Mouse (Mus musculus) heart, embryonic 16.5 days (tissue): Measurements from ENCODE around the gene Arnt2. TPM values are rescaled to one million over a fixed set of nuclear protein-coding genes. Genes with fewer than 3 reads are reported as not detected.

Experiments used
- ATAC-seq: fragments of 200-750 bp; cut with Nextera tagmentation; replicated peaks from 2 replicates; pipeline ENCODE4 v1.8.0; 2017; ENCODE audit warnings: moderate number of reproducible peaks; ENCODE audit not compliant: insufficient read depth, low FRiP score; ENCODE audit errors: extremely low read depth
- H3K27ac ChIP-seq: fragments of 300-500 bp; sonication (generic); 2 replicates; pipeline ENCODE4 v1.5.1; 2014; ENCODE audit warnings: mild to moderate bottlenecking, low read length, control low read depth, moderate library complexity
- H3K27me3 ChIP-seq: fragments of 300-500 bp; sonication (generic); 2 replicates; pipeline ENCODE4 v1.6.1; 2014; ENCODE audit warnings: low read length, mixed read lengths; ENCODE audit not compliant: control insufficient read depth, insufficient read depth
- H3K36me3 ChIP-seq: fragments of 300-500 bp; sonication (generic); 2 replicates; pipeline ENCODE4 v1.6.1; 2014; ENCODE audit not compliant: control insufficient read depth, insufficient read depth
- H3K4me1 ChIP-seq: fragments of 300-500 bp; sonication (generic); 2 replicates; pipeline ENCODE4 v1.6.1; 2014; ENCODE audit warnings: low read length, mixed read lengths; ENCODE audit not compliant: control insufficient read depth, insufficient read depth
- H3K4me2 ChIP-seq: fragments of 300-500 bp; sonication (generic); 2 replicates; pipeline ENCODE4 v1.6.1; 2014; ENCODE audit warnings: low read depth, mild to moderate bottlenecking, control low read depth, low read length
- H3K4me3 ChIP-seq: fragments of 300-500 bp; sonication (generic); 2 replicates; pipeline ENCODE4 v1.5.1; 2014; ENCODE audit warnings: mild to moderate bottlenecking, control low read depth, low read length
- H3K9ac ChIP-seq: fragments of 300-500 bp; sonication (generic); 2 replicates; pipeline ENCODE4 v1.6.1; 2014; ENCODE audit warnings: low read length, control low read depth
- H3K9me3 ChIP-seq: fragments of 300-500 bp; sonication (generic); replicated peaks from 2 replicates; pipeline ENCODE4 v1.6.1; 2016; ENCODE audit warnings: low read length; ENCODE audit not compliant: control insufficient read depth
- WGBS: fragments of 180-500 bp; shearing (Covaris S2); extraction: QIAGEN DNeasy Blood & Tissue Kit; methylation state at CpG from one replicate; pipeline ENCODE4 v1.1.7; 2014; 5-methylcytosine and 5-hydroxymethylcytosine counted together
- polyA plus RNA-seq: library from polyadenylated mRNA; unstranded; fragments of >200 nt; fragmentation: Nextera tagmentation; extraction: Ambion mirVana; gene quantifications from 2 replicates; pipeline ENCODE4 v1.2.1, GENCODE M21; 2015

Gene Arnt2
- polyA plus RNA-seq, 1 experiment from 2014 or later, result 1.2 TPM

GRCm38 (mm10) chr7:84273930-84274329 lies 136.0 kb downstream of the Arnt2 start:
- no peak for ATAC-seq
- WGBS, result 69% methylated on average over 6 of the region's 6 CpGs

GRCm38 (mm10) chr7:84272206-84272818 lies 137.7 kb downstream of the Arnt2 start:
- ATAC-seq, result peak; percentile 84
- H3K9ac ChIP-seq, result no peak overlapping the region
- no peaks in the 10 kb centered on the region for H3K27me3 ChIP-seq
- no peak overlapping the region for H3K4me3 ChIP-seq
- no peaks in the 10 kb centered on the region for H3K36me3 ChIP-seq
- H3K4me2 ChIP-seq, result no peak overlapping the region
- H3K4me1 ChIP-seq, result no peaks in the 10 kb centered on the region
- 19% methylated on average over 7 of the region's 7 CpGs for WGBS
- no peak overlapping the region for H3K27ac ChIP-seq
- no peaks in the 10 kb centered on the region for H3K9me3 ChIP-seq

More at GRCm38 (mm10) chr7:84273930-84274329, 136.0 kb downstream of the Arnt2 start:
- Histone ChIP-seq H3K4me1 (no peaks in the 10 kb centered on the region), H3K9me3 (no peaks in the 10 kb centered on the region), H3K4me3 (no peak overlapping the region), H3K4me2 (no peak overlapping the region), H3K36me3 (no peaks in the 10 kb centered on the region), H3K27me3 (no peaks in the 10 kb centered on the region), H3K9ac (no peak overlapping the region), H3K27ac (no peak overlapping the region)

GRCm38 (mm10) chr7:84271429-84271828 lies 138.5 kb downstream of the Arnt2 start:
- Histone ChIP-seq H3K36me3 (no peaks in the 10 kb centered on the region), H3K27me3 (no peaks in the 10 kb centered on the region), H3K27ac (no peak overlapping the region), H3K4me2 (no peak overlapping the region), H3K9me3 (no peaks in the 10 kb centered on the region), H3K4me1 (no peaks in the 10 kb centered on the region), H3K4me3 (no peak overlapping the region), H3K9ac (no peak overlapping the region)
- WGBS, result 88% methylated on average over 5 of the region's 5 CpGs
- no peak for ATAC-seq

- Histone ChIP-seq H3K4me1 (peaks cover 3% of the 10 kb centered on the region; the same call in 1 of the 2 replicates), H3K4me2 (no peak overlapping the region), H3K27me3 (no peaks in the 10 kb centered on the region), H3K9me3 (no peaks in the 10 kb centered on the region), H3K9ac (no peak overlapping the region), H3K4me3 (no peak overlapping the region), H3K36me3 (no peaks in the 10 kb centered on the region), H3K27ac (no peak overlapping the region)
- WGBS, result 89% methylated on average over 4 of the region's 4 CpGs
- ATAC-seq, result no peak
These were observed 146.5 kb downstream of the Arnt2 start for GRCm38 (mm10) chr7:84263466-84263865.

- H3K4me3 ChIP-seq, result no peak overlapping the region
- H3K36me3 ChIP-seq, result no peaks in the 10 kb centered on the region
- no peaks in the 10 kb centered on the region for H3K9me3 ChIP-seq
- no peak overlapping the region for H3K9ac ChIP-seq
- H3K27ac ChIP-seq, result 0 out of 2 replicates have a peak overlapping the region, but pooled peaks have one; percentile 12
- ATAC-seq, result 0 out of 2 replicates have a peak, but pooled peaks have one; percentile 28
- peaks cover 3% of the 10 kb centered on the region; the same call in 1 of the 2 replicates for H3K4me1 ChIP-seq
- no peak overlapping the region for H3K4me2 ChIP-seq
- H3K27me3 ChIP-seq, result no peaks in the 10 kb centered on the region
- WGBS, result 37% methylated on average over 6 of the region's 6 CpGs
These were observed 148.6 kb downstream of the Arnt2 start for GRCm38 (mm10) chr7:84261341-84261740.

- Histone ChIP-seq H3K36me3 (no peaks in the 10 kb centered on the region), H3K4me1 (peaks cover 3% of the 10 kb centered on the region; the same call in 1 of the 2 replicates), H3K9ac (no peak overlapping the region), H3K4me3 (no peak overlapping the region), H3K27ac (no peak overlapping the region), H3K9me3 (no peaks in the 10 kb centered on the region), H3K4me2 (no peak overlapping the region), H3K27me3 (no peaks in the 10 kb centered on the region)
- no peak for ATAC-seq
- WGBS, result 83% methylated on average over 4 of the region's 4 CpGs
These were observed 149.6 kb downstream of the Arnt2 start for GRCm38 (mm10) chr7:84260401-84260800.

GRCm38 (mm10) chr7:84259309-84259985 lies 150.5 kb downstream of the Arnt2 start:
- H3K27ac ChIP-seq, result no peak overlapping the region
- peaks cover 3% of the 10 kb centered on the region; the same call in 1 of the 2 replicates for H3K4me1 ChIP-seq
- 69% methylated on average over 4 of the region's 4 CpGs for WGBS
- H3K4me2 ChIP-seq, result no peak overlapping the region
- ATAC-seq, result no peak
- no peaks in the 10 kb centered on the region for H3K9me3 ChIP-seq
- no peak overlapping the region for H3K4me3 ChIP-seq
- H3K9ac ChIP-seq, result no peak overlapping the region
- H3K36me3 ChIP-seq, result no peaks in the 10 kb centered on the region
- H3K27me3 ChIP-seq, result no peaks in the 10 kb centered on the region

- H3K4me3 ChIP-seq, result no peak overlapping the region
- no peaks in the 10 kb centered on the region for H3K9me3 ChIP-seq
- H3K27me3 ChIP-seq, result no peaks in the 10 kb centered on the region
- no peak overlapping the region for H3K27ac ChIP-seq
- no peaks in the 10 kb centered on the region for H3K36me3 ChIP-seq
- H3K9ac ChIP-seq, result no peak overlapping the region
- H3K4me1 ChIP-seq, result peaks cover 3% of the 10 kb centered on the region; the same call in 1 of the 2 replicates
- H3K4me2 ChIP-seq, result no peak overlapping the region
- 84% methylated on average over 3 of the region's 3 CpGs for WGBS
- no peak for ATAC-seq
These were observed 153.3 kb downstream of the Arnt2 start for GRCm38 (mm10) chr7:84256661-84257060.

- H3K9ac ChIP-seq, result no peak overlapping the region
- no peak overlapping the region for H3K27ac ChIP-seq
- no peaks in the 10 kb centered on the region for H3K27me3 ChIP-seq
- H3K4me2 ChIP-seq, result no peak overlapping the region
- no peaks in the 10 kb centered on the region for H3K36me3 ChIP-seq
- ATAC-seq, result no peak
- no peaks in the 10 kb centered on the region for H3K4me1 ChIP-seq
- WGBS, result 36% methylated on average over 1 of the region's 1 CpGs
- H3K4me3 ChIP-seq, result no peak overlapping the region
- no peaks in the 10 kb centered on the region for H3K9me3 ChIP-seq
These were observed 153.7 kb downstream of the Arnt2 start for GRCm38 (mm10) chr7:84256245-84256644.
